Mouse (Mus musculus) brown adipose tissue, adult 24 weeks (tissue): ENCODE results near the gene Gldc. TPM values are rescaled to one million over a fixed set of nuclear protein-coding genes. Genes with fewer than 3 reads are reported as not detected.
"Not testable (repeated sequence)": the region's sequence is repeated elsewhere in the genome, so short reads cannot be mapped to it uniquely, and the experiment has no call there.

ENCODE experiments used
- H3K27ac ChIP-seq: fragments of 200-500 bp; replicated peaks from 2 replicates; pipeline ENCODE4 v1.5.1; 2012; ENCODE audit warnings: low read depth, mild to moderate bottlenecking, low read length
- H3K4me1 ChIP-seq: fragments of 200-500 bp; 2 replicates; pipeline ENCODE4 v1.6.1; 2012; ENCODE audit warnings: low read length, mixed read lengths; ENCODE audit not compliant: control insufficient read depth, insufficient read depth, insufficient read length
- H3K4me3 ChIP-seq: fragments of 200-500 bp; 2 replicates; pipeline ENCODE4 v1.5.1; 2012; ENCODE audit warnings: low read depth, mild to moderate bottlenecking, low read length, moderate library complexity; ENCODE audit not compliant: insufficient read depth
- polyA plus RNA-seq: library from polyadenylated mRNA; stranded (reverse); fragments of >200 nt; gene quantifications from 2 replicates; pipeline ENCODE4 v1.2.4, GENCODE M21; 2012; ENCODE audit not compliant: missing spikeins, insufficient read depth, insufficient read length

Gldc gene
- 0.29 and 0.44 TPM in 2 replicates for polyA plus RNA-seq

DNA sequence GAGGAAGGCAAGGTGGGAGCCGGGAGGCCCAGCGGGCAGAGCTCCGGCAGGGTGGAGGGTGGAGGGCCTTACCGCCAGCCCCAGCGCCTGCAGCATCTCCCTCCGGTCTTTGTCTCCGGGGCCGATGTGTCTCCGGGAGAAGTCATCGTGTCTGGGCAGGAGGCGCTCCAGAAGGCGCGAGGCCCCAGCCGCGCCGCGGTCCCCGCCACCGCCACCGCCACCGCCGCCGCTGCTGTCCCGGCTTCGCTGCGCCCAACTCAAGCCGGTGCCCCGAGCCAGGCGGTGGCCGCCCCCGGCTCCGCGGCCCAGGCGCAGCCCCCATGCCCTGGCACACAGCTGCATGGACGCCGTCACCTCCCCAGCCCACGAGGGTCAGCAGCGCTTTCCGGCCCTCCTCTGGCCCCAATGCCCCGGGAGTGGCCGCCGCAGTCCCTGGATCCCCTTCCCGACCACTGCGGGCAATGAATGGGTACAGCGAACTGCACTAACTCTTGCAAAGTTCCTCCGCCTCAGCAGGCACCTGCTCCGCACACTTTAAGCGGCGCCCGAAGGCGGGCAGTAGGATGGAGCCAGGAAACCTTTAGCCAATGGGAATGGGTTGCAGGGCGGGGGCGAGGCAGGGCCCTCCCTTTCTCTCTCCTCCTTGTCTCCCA, at the start of gene Gldc:
Gene Gldc, minus strand, starts transcription at position 511 of the 653 bp plus-strand sequence.
- Histone ChIP-seq H3K27ac (no peak within 1 kb of the TSS), H3K4me3 (peak within 1 kb of the TSS; percentile 22), H3K4me1 (no peaks in the 10 kb centered on the region)

DNA sequence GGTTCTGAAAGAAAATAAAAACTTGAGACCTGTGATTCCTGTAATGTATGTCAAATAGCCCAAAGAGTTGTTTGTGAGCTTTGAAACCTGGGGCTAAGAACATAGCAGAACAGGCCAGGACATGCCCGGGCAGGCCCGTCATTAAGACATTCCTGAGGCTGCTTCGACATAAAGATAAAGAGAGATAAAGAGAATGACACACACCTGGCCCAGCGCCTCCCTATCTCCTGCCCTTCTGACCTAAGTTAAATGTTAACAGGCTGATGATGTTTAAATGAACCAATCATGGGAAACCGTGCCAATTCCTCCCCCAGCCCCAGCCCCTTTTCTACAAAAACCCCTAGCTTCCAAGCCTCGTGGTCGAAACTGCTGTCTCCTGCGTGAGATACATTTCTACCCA, 47.4 kb upstream of the Gldc start:
- H3K4me3 ChIP-seq, H3K4me1 ChIP-seq, H3K27ac ChIP-seq: not testable (repeated sequence)

DNA sequence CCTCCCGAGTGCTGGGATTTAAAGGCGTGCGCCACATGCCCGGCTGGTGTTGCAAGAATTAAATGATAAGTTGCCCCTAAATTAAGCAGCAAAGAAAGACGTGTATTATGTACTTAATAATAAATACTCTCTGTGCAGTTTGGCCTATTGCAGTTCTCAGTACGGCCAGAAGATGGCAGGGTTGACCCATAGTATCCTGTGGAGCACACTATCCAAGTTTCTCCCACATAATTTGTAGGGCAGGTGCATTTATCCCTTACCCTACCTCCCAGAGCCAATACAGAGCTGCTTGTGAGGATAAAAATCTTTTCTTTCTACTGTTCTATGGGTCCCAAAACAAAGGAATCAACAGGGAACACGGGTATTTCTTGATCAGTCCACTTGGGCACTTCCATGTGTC, 42.1 kb upstream of the Gldc start:
- Histone ChIP-seq H3K4me1 (no peaks in the 10 kb centered on the region), H3K4me3 (no peak overlapping the region), H3K27ac (no peak overlapping the region)

- Histone ChIP-seq H3K4me1 (no peaks in the 10 kb centered on the region), H3K27ac (no peak overlapping the region), H3K4me3 (no peak overlapping the region)
These were observed 41.0 kb upstream of the Gldc start for GRCm38 (mm10) chr19:30216186-30216585.

GRCm38 (mm10) chr19:30215736-30216135, 40.5 kb upstream of the Gldc start:
- H3K27ac ChIP-seq, H3K4me3 ChIP-seq, H3K4me1 ChIP-seq: not testable (repeated sequence)

GRCm38 (mm10) chr19:30214026-30214425, 38.8 kb upstream of the Gldc start:
- no peak overlapping the region for H3K27ac ChIP-seq
- H3K4me1 ChIP-seq, result no peaks in the 10 kb centered on the region
- no peak overlapping the region for H3K4me3 ChIP-seq

DNA sequence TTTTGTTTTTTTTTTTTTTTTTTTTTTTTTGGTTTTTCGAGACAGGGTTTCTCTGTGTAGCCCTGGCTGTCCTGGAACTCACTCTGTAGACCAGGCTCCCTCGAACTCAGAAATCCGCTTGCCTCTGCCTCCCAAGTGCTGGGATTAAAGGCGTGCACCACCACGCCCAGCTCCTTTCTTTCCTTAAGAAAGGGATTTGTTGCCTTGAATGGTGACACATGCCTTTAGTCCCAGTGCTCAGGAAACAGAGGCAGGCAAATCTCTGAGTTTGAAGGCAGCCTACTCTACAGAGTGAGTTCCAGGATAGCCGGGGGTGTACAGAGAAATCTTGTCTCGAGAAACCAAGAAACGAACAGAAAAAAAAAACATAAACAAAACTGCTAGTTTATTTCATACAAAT, 33.8 kb upstream of the Gldc start:
- H3K27ac ChIP-seq, H3K4me1 ChIP-seq, H3K4me3 ChIP-seq: not testable (repeated sequence)

- Histone ChIP-seq H3K4me1 (no peaks in the 10 kb centered on the region), H3K27ac (no peak overlapping the region), H3K4me3 (no peak overlapping the region)
These were observed 31.8 kb upstream of the Gldc start for GRCm38 (mm10) chr19:30206981-30207380.

GRCm38 (mm10) chr19:30205874-30206273, 30.6 kb upstream of the Gldc start:
- Histone ChIP-seq H3K27ac (no peak overlapping the region), H3K4me3 (no peak overlapping the region), H3K4me1 (no peaks in the 10 kb centered on the region)

GRCm38 (mm10) chr19:30205159-30205816, 30.1 kb upstream of the Gldc start:
- H3K4me3 ChIP-seq, result no peak overlapping the region
- no peak overlapping the region for H3K27ac ChIP-seq
- no peaks in the 10 kb centered on the region for H3K4me1 ChIP-seq

- H3K27ac ChIP-seq, result no peak overlapping the region
- no peak overlapping the region for H3K4me3 ChIP-seq
These were observed 26.9 kb upstream of the Gldc start for GRCm38 (mm10) chr19:30202177-30202576.

DNA sequence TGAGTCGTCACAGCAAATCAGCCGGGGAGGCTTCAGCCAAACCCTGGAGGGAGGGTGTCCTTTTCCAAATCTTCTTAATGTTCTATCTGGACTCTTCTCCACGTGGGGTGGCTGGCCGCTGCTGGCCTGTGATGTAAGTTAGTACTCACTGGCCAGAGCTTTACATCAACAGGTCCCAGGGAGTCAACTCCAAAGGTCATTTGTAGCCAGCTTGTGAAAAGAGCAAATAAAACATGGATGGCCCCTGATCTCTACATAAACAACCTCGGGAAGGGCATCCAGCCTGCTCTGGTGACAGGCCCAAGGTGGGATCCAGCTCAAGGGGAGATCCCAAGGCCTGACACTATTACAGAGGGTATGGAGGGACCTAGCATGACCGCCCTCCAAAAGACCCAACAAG, 19.8 kb upstream of the Gldc start:
- Histone ChIP-seq H3K27ac (no peak overlapping the region), H3K4me1 (no peaks in the 10 kb centered on the region), H3K4me3 (no peak overlapping the region)

More at GRCm38 (mm10) chr19:30202177-30202576, 26.9 kb upstream of the Gldc start:
- H3K4me1 ChIP-seq, result no peaks in the 10 kb centered on the region

DNA sequence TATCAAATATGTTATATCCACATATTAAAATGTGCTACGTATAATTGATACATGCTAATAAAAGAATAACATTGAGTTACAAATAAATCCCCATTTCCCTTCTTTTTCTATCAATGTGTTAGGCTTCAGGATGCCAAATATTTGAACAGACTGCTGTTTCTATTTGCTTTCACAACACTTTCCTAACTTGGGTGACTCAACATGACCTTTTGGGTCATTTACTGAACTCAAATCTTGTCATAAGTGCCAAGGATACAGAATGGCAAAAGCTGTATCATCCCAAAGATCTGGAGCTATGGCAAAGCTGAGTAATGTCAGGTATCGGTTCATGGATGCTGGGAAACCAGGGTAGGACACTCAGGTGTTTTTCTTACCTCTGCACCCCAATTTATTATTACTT, 12.0 kb upstream of the Gldc start:
- Histone ChIP-seq H3K27ac (no peak overlapping the region), H3K4me1 (no peaks in the 10 kb centered on the region), H3K4me3 (no peak overlapping the region)

- Histone ChIP-seq H3K4me3 (no peak overlapping the region), H3K4me1 (no peaks in the 10 kb centered on the region), H3K27ac (no peak overlapping the region)
These were observed 10.3 kb upstream of the Gldc start for GRCm38 (mm10) chr19:30185536-30185935.

- Histone ChIP-seq H3K4me1 (no peaks in the 10 kb centered on the region), H3K27ac (no peak overlapping the region), H3K4me3 (no peak overlapping the region)
These were observed 4.8 kb upstream of the Gldc start for GRCm38 (mm10) chr19:30179979-30180378.

DNA sequence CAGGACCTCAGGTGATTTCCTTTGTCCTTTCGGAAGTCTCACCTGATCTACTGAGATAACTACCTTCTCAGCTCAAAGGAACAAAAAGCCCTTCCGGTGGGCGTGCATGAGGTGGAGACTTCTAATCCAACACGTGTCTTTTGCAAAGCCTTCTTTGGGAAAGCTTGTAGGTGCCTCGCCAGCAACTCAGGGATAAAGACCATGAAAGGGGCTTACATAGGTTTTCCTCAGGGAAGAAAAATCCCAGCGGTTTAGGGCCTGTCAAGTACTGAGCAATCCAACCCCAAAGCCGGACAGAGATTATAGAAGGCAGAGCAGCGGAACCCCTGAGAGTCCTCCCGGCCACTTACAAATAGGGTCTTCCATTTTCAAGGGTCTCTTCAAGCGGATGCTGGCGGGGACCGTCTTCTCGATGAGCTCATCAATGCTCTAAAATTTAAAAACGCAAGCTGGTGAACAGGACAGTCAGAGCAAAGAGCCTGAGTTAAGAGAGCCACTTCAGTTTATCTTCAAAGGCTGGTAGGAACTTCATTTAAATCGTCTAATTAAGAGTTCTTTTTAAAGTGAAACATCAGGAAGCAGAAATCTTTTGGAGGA, 1.1 kb downstream of the Gldc start:
- no peaks in the 10 kb centered on the region for H3K4me1 ChIP-seq
- H3K27ac ChIP-seq, result no peak overlapping the region
- peak overlapping the region; percentile 22; the same call in 1 of the 2 replicates for H3K4me3 ChIP-seq
